Mouse (Mus musculus) R1 (cell line): Measurements from ENCODE around the gene Stoml3.

Source experiments
- DNase-seq: peaks from one replicate; pipeline ENCODE4 v3.0.0-alpha.2; 2018; ENCODE audit warnings: low read depth, low spot score

Stoml3 gene

DNA sequence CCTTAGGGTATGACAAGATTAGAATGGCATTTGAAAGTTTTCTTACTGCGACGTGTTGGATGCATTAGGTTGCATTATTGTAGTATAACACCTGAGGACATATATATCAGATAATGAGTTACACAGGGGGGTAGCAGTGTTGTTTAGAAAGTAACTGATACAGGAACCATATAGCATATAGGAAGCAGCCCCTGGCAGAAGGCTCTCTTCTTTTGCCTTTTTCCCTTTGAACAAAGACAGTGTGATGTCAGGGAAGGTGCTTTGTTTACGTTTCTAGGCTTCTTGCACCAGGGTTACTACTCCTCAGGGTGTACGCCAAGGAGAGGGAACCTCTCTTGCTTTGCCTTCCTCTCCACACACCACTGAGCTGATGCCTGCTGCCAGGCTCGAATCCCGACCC, at the start of gene Stoml3:
Stoml3 (plus strand) TSS at position 301 of the 400 bp plus-strand sequence.
- no peak for DNase-seq

DNA sequence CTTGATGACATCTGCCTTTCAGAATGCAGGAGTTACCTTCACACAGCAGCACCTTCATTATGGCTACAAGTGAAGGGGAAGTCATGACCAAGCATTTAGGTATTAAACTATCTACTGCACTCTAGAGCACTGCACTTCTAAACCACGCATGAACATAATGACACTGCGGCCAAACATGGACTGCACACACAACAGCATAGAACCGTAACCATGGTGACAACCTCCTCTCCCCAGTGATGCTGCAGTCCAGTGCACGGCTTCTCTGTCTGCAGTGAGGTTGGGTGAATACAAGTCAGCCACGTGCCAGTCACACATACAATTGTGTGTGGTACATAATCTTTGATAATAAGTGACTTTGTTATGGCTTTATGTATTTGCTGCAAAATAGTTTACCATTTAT, 42.9 kb upstream of the Stoml3 start:
- DNase-seq = no peak

DNA sequence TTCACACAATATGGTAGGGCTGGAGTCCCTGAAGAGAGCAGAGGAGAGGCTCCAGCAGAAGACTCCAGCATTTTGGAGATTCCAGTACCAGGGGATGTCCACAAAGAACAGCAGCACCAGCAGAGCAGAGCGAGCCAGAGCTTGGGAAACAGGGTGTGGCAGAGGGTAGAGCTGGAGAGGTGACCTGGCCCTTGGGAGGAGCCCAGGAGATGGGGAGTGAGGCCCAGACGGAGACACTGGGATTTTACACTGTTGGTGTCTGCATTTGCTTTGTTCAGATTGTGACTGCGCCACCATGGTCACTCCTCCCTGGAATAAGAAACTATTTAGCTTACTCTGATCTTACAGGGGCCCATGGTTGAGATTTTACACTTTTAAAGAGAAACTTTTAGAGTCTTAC, 41.7 kb upstream of the Stoml3 start:
- no peak for DNase-seq

DNA sequence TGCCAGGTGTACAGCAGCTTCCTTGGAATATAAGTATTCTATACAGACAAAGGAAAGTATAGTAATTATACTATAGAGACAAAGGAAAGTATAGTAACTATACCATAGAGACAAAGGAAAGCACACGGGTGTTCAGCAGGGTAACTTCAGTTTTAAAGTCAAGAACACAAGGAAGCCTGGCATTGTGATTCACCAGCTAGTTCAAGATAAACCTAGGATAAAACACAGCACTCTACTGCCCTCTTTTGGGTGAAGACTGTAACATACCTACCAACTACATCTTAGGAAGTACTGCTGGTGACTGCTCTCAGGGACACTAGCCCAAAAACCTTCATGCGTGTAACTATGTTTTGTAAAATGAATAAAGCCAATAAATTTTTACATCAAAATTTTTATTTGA, 40.2 kb upstream of the Stoml3 start:
- DNase-seq = peak; percentile 85

DNA sequence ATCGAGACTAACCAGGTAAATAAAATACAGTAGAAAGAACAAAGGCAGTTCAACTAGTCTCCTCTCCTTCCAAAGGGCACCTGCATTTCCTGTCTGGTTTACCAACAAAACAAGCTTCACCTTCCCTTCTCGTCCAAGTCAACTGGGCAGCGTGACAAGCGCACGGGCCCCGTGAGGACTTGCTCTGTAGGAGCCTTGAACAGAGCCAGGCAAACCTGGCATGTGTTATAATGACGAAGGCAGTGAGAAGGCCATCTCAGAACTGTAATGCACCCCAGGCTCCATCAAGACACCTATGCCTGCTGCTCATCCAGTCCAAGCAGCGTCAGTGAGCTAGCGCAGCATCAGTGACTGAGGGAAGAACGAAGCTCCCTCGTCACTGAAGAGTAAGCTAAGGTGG, 37.8 kb upstream of the Stoml3 start:
- DNase-seq = no peak

DNA sequence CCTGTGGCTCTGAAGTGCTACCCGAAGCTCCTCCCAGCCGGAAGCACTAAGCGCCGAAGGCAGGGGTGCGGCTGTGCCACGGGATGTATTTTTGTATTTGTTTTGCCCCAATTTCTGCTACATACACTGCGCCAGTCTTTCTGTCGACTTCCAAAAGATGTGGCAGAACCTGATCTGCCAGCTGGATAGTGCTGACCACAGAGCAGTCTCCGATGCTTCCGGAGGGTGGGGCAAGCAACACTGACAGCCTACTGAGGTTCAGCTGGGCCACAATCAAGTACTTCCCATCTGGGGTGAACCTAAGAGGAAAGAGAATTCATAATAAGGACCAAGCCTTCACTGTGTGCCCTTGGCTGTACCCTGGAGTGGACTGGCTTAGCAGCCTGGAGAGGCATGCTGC, 36.1 kb upstream of the Stoml3 start:
- DNase-seq = peak; percentile 45

DNA sequence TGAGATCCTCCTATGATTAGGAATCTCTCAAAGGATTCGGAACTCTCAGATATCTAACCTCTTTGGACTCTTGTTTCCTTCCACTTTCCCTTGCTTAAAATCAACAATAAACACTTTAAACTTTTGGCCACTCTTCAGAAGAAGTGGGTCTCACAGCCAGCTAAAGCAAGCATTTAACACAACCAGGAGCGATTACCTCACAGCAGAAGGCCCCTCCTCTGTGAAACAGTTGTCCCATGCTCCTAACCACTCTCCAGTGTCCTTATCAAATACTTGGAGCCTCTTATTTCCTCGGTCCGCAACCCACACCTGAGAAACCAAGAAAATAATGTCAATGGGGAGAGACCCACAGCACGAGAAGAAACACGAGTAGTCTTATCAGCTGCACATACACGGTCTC, 35.1 kb upstream of the Stoml3 start:
- no peak for DNase-seq

DNA sequence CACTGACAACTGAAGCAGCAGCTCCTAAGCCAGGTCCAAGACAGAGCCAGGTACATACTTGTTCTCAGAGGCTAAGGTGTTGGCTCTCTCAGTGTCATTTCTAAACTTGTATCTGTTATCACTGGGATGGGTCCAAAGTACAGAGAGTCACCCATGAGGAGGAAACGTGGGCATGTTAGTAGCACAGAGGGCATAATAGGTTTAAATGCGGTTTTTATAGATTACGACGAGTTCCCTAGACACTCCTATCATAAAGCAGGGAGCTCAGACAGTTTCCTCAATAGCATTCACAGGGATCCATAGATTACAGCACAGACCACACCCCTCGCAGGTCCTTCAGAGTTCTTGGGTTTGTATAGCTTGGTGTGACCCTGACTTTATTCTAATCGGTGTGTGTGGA, 34.4 kb upstream of the Stoml3 start:
- no peak for DNase-seq

DNA sequence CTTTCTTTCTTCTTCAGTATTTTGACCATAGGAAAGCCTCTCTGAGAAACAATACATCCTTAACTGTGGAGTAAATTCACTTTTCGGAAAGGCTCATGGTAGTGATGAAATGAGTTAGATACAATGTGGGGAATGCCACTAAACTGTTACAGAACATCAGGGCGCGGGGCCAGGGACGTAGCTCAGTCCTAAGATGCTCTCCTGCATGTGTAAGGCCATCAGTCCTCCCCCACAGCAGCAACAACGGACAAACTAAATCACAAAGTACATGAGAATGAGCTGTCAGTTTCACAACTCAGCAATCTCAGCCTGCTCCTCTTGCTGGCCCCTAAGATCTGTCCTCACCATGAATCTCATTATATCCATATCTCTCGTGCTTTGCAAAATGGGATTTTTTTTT, 33.9 kb upstream of the Stoml3 start:
- DNase-seq = no peak

DNA sequence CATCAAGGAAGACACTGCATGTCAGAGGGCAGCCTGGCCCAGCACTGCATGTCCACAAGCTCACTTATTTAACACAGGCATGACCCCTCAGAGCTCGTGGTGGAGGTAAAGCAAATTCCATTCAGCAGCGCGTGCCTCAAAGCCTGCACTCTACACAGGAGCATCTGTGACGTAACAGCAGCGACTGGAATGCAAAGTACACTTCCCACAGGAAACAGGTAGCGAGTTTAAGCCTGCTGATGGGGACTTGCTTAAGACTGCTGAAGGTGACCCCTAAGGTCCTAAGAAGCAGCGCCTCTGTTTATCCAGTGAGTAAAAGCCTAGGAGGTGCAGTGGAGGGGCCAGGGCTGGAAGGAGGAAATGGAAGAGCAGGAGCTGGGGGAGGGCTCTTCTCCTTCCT, 33.5 kb upstream of the Stoml3 start:
- peak; percentile 93 for DNase-seq

DNA sequence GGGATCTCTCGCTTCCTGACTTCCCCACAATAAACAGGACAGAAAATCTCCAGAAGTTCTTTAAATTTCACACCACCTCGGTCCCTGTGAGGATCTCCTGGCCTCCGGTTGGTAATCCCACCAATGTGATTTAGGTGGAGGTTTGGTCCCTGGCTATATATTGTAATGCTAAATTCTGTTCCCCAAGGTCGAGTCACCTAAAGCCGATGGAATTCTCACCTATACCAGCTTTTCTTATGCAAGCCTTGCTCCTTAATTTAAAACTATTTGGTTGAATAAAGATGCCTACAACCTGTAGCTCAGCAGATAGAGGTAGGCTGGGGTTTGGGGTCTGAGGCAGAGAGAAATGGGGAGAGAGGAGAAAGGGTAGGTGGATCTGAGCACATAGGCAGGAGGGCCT, 30.7 kb upstream of the Stoml3 start:
- peak; percentile 92 for DNase-seq

DNA sequence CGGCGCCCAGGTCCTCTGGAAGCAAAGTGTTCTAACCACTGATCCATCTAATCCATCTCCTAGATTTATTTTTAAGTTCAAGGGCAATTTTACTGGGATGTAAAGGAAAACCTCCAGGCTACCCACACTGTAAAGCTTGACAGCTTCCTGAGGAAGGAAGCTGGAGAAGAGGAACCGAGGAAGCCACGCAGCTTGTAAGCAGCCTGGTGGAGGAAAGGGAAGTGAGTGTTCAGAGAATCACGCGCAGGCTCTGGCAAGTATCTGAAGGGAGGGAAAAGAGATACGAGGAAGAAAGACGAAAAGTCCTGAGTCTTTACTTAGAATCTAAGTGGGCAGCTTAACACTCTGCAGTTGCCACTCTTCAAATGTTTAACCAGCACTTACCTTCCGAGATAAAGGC, 28.3 kb upstream of the Stoml3 start:
- no peak for DNase-seq

DNA sequence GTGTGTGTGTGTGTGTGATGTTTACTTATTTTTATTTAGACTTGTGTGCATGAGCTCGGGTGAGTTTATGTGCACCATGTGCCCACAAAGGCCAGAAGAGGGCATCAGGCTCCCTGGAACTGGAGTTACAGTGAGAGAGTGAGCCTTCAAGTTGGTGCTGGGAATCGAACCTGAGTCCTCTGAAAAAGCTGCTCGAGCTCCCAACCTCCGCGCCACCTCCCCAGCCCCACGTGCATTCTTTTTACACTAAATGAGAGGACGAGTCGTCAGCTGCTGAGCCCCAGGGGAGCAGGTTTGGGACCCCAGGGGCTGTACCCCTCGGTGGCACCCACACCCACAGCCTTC, 25.8 kb upstream of the Stoml3 start:
- DNase-seq = no peak

DNA sequence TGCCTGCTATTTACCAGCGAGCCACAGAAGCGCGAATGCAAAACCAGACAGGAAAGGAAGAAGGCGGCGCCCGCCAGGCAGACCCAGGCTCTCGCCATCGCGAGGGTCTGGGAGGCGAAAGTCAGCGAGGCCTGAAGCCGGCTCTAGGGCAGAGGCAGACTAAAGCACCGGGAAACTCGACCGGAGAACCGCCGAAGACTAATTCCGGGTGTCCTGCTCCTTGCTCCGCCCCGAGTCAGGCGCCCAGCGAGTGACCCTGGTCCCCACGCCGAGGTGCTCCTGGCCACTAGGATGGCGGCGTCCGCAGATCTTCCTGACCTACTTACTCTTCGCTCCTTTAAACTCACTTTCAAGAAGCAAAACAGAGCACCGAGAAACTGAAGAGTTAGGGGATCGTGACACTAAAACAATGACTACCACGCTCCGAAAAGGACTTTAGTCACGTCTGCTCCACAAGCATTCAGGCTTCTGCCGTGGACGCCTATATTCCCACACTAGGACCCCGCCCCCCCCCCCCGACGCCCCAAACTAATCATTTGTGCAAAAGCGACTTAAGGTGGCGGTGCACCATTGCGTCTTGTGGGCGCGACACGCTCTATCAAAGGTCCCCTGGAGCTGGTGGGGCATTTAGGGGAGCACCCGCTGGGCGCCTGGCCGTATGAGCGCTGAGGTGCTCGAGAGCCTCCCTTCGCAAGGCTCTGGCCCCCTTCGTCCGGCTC, 25.2 kb upstream of the Stoml3 start, which contains the start of the genes Nhlrc3 and Proser1:
Nhlrc3 (minus strand) TSS at position 287 of the 719 bp plus-strand sequence.
Proser1 (plus strand) TSS at position 621 of the 719 bp plus-strand sequence.
- DNase-seq = peak; percentile 88

DNA sequence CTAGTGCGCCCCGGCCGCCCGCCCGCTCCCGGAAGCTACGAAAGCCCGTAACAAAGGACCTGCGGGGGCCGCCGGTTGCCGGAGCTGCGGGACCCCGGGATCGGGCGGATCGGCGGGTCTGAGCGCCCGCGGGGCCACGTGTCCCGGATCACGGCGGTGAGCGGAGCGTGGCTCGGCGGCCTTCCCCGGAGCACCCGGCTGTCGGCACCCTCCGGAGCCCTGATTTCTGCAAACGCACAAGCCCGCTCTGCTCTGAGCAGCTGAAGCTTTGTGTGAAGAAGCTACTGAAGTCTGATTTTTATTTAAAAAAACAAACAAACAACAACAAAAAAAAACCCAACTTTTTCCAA, 24.7 kb upstream of the Stoml3 start:
- DNase-seq = no peak

DNA sequence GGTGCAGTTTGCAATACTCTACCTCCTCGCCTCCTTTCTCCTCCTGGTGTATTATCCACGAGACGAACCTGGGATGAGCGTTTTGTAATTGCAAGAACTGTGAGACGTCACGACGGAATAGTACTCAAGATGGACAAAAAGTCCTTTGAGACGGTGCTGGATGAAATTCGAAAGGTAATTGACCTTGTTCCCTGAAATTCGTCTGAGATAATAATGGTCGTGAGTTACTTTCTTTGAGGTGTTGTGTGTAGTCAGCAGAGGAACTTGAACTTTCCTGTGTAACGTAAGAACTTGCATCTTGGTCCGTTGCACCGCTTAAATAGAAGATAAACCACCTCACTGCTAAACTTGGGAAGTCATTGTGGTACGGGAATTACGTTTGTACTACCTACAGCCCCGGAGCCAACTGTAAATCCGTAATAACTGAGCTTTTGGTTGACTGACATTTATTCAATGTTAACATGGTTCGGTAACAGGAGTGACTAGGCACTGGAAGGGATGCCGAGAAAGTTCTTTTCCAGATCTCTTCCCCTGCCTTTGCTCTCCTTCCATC, 24.2 kb upstream of the Stoml3 start:
- no peak for DNase-seq

DNA sequence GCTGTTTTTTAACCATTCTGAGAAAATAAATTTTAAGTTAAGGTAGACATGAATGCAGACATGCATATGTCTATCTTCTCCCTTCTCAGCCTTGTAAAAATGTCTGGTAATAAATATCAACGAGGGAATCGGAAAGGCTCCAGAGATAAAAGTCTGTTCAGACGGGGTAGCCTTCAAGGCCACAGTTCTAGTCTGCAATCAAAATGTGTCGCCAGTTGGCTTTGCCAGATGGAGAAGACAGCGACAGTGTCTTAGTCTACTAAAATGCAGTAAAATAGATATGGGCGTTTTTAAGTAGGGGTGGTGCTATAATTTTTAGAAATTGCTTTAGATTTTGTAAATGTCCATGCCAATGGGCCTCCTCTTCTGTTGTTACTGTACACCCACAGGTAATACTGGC, 23.1 kb upstream of the Stoml3 start:
- DNase-seq = no peak

DNA sequence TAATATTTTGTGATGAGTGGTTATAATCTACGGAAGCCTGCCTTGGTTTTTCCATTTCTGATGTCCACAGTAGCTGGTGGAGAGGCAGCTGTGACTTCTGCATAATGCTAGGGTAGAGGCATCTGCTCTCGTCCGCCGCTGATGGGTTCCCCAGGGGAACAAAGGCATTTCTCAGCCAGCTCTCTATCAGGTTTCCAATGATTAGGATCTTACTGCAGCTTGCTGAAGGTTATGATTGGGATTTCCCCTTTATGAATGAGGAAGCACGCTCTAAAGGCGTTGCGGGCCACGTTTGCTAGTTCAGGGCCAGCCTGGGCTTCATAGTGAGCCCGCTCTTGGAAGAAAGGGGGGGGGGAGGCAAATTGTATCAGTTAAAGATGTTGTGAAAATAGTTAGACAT, 22.0 kb upstream of the Stoml3 start:
- DNase-seq = no peak

DNA sequence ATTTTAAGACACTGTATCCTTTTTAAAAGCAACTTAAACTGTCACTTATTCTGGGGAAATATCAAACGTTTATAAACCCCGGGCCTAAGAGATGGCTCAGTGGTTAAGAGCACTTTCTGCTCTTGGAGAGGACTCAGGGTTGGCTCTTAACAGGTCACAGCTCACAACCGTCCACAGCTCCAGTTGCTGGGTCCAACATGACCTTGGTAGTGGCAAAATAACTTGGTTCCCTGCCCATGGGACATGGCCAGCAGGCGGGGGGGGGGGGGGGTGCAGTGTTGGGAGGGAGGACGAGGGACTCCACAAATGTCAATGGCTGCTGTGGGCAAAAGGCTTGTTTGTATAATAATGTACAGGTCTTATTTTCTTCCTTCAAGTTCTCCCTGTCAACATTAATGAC, 21.1 kb upstream of the Stoml3 start:
- no peak for DNase-seq

DNA sequence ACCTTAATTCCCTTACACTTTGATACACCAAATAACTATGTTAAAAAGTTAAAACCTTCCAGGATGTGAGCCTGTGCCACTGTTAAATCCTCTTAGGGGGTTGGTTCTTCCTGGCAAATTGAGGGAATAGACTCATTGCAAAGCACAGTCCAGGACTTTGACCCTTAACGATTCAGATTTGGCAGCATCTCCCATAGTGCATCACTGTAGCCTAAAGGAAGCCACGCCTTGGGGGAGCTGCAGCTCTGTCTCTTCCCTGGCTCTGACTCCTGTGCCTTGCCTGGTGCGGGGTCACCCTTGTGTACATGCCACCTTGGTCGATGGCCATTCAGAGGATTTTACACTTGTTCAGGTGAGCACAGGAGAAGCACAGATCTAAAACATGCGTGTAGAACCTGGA, 18.8 kb upstream of the Stoml3 start:
- no peak for DNase-seq

DNA sequence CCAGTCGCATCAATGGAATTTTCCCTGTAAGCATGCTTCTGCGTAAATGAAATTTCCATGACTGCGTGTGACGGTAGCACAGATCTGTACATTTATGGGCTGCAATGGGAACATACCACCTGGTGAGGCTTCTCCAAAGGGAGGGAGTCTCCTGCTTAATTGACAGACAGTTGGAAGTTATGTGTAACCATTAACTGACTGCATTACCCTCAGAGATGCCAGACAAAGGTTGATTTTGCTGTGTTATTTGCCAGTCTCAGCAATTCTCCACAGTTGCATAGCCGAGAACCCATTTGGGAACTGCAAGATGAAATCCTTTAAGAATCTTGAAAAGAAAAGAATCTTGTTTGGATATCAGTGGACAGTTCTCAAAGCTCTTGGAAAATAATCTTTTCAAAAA, 16.4 kb upstream of the Stoml3 start:
- DNase-seq = no peak

DNA sequence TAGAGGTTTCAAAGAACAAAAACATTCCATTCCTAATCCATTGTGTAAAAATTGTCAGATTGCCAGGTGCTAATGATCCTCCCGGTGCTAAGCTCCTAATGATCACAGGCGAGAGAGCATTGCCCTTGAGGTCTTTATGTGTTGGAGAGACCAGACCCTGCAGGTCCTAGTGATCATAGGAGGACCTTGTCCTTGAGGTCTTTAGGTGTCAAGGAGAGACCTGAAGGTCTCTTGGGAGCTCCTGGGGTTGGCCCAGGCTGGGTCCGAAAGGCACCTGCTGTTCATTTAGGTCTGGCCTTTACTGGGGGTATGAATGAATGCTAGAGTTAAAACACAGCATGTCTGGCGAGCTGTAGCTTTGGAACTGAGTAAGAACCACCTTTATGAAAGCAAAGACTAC, 14.3 kb upstream of the Stoml3 start:
- no peak for DNase-seq

DNA sequence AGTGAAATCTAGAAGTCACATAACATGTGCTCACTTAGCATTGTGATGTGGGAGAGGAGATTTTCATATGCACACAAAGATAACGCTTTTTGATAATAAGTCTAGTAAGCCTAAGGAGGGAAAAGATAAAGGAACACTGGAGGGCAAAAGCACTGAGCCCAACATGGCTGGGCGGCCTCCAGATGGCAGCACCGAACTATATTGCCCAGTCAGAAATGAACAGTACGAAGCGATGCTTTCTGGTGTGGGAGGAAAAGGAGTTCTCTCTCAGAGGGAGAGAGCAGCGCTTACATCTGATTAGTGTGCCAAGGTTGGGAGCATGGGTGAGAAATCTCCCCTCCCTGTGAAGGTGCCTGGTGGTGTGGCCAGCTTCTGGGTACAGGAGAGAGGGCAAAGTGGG, 12.6 kb upstream of the Stoml3 start:
- DNase-seq = no peak

DNA sequence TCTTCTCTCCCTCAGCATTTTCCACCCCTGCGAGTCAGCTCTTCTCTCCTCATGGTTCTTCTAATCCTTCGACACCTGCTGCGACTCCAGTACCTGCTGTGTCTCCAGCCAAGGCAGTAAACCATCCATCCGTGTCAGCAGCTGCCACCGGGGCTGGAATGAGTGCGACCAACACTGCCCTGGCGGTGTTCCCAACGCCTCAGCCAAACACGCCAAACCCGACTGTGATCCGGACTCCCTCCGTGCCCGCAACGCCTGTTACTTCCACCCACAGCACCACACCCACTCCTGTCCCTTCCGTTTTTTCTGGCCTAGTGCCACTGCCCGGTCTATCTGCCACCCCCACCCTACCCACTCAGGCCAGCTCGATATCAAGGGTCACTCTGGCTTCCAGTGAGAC, 11.0 kb upstream of the Stoml3 start:
- no peak for DNase-seq
